Mouse (Mus musculus) naive thymus-derived CD4-positive, alpha-beta T cell, adult 2 months (primary cell): Measurements from ENCODE around the gene Xpa.

ENCODE experiments used
- DNase-seq: peaks from one replicate; pipeline ENCODE4 v3.0.0-alpha.2; 2011; ENCODE audit warnings: low read depth

Gene Xpa

GRCm38 (mm10) chr4:46195781-46196487, at the start of gene Xpa:
TSS of gene Xpa (minus strand) at chr4:46196311.
- DNase-seq: peak; percentile 99

- no peak for DNase-seq
Observed at GRCm38 (mm10) chr4:46235871-46236270, 39.8 kb upstream of the Xpa start.

- DNase-seq: no peak
Observed at GRCm38 (mm10) chr4:46234739-46235138, 38.6 kb upstream of the Xpa start.

- DNase-seq: no peak
Observed at GRCm38 (mm10) chr4:46226972-46227535, 30.9 kb upstream of the Xpa start.

GRCm38 (mm10) chr4:46221090-46221489, 25.0 kb upstream of the Xpa start:
- no peak for DNase-seq

GRCm38 (mm10) chr4:46202562-46203126, 6.5 kb upstream of the Xpa start:
- no peak for DNase-seq

- peak; percentile 85 for DNase-seq
Observed at GRCm38 (mm10) chr4:46201834-46202561, 5.9 kb upstream of the Xpa start.

GRCm38 (mm10) chr4:46198064-46198463, 2.0 kb upstream of the Xpa start:
- DNase-seq: no peak

GRCm38 (mm10) chr4:46196513-46196912, 402 bp upstream of the Xpa start:
- no peak for DNase-seq

- peak; percentile 44 for DNase-seq
Observed at GRCm38 (mm10) chr4:46192011-46192410, 4.1 kb downstream of the Xpa start.

GRCm38 (mm10) chr4:46186466-46186865, 9.6 kb downstream of the Xpa start:
- no peak for DNase-seq

- no peak for DNase-seq
Observed at GRCm38 (mm10) chr4:46185890-46186289, 10.2 kb downstream of the Xpa start.

- DNase-seq: no peak
Observed at GRCm38 (mm10) chr4:46185423-46185822, 10.7 kb downstream of the Xpa start.

- DNase-seq: peak; percentile 58
Observed at GRCm38 (mm10) chr4:46182181-46182580, 13.9 kb downstream of the Xpa start.

- DNase-seq: no peak
Observed at GRCm38 (mm10) chr4:46181168-46181567, 14.9 kb downstream of the Xpa start.

- DNase-seq: no peak
Observed at GRCm38 (mm10) chr4:46177496-46177895, 18.6 kb downstream of the Xpa start.

GRCm38 (mm10) chr4:46177018-46177417, 19.1 kb downstream of the Xpa start:
- DNase-seq: no peak

GRCm38 (mm10) chr4:46176313-46176712, 19.8 kb downstream of the Xpa start:
- DNase-seq: no peak

GRCm38 (mm10) chr4:46171761-46172160, 24.4 kb downstream of the Xpa start:
- no peak for DNase-seq

GRCm38 (mm10) chr4:46165831-46166230, 30.3 kb downstream of the Xpa start:
- DNase-seq: no peak

- peak; percentile 26 for DNase-seq
Observed at GRCm38 (mm10) chr4:46164027-46164426, 32.1 kb downstream of the Xpa start.

GRCm38 (mm10) chr4:46151903-46152544, 44.1 kb downstream of the Xpa start:
- peak; percentile 84 for DNase-seq
